9 mouse cellular contexts compared by ENCODE assay signal in genomic region chr10:117416636-117417469, GRCm38 (mm10). TPM values are rescaled to one million over a fixed set of nuclear protein-coding genes. Genes with fewer than 3 reads are reported as not detected.
A peak's percentile ranks its signal among the peaks of the same experiment; 100 is the strongest.
DNase-seq lines count a peak whose midpoint lies in the region; ATAC-seq lines count a peak whose summit lies in the region.
"Had no signal": no experiment of that assay in that cellular context is flagged by ENCODE, and none has a peak within 500 bp of the region (broad histone marks: within the 10 kb centered on the region; RNA-seq: fewer than 3 reads in every experiment).

No protein-coding gene starts in this region.

- peak overlapping the region; percentile 56 for H3K4me2 ChIP-seq in neural tube, embryonic 11.5 days (ENCODE audit: low read depth)
- H3K4me2 ChIP-seq in forebrain, embryonic 15.5 days (replicated peaks), result peak overlapping the region; percentile 50
- H3K4me2 ChIP-seq in liver, embryonic 13.5 days, result peak overlapping the region; percentile 79
- peak overlapping the region; percentile 62 for H3K4me2 ChIP-seq in stomach, embryonic 16.5 days (ENCODE audit: low read depth, low read length)

- no peak for ATAC-seq in neural tube, embryonic 11.5 days (ENCODE audit: insufficient read depth, low FRiP score, low TSS enrichment)
- no peak for ATAC-seq in forebrain, embryonic 15.5 days (replicated peaks)
- peak; percentile 24 for ATAC-seq in liver, embryonic 13.5 days (ENCODE audit: low read depth)
- no peak for ATAC-seq in stomach, embryonic 16.5 days (ENCODE audit: insufficient read depth, low FRiP score)

- H3K27me3 ChIP-seq in neural tube, embryonic 11.5 days (ENCODE audit: control insufficient read depth, insufficient read depth, low read length), result no peaks in the 10 kb centered on the region
- no peaks in the 10 kb centered on the region for H3K27me3 ChIP-seq in forebrain, embryonic 15.5 days
- 0 out of 2 replicates have a peak, but pooled peaks cover 3% of the 10 kb centered on the region for H3K27me3 ChIP-seq in liver, embryonic 13.5 days
- H3K27me3 ChIP-seq in stomach, embryonic 16.5 days (ENCODE audit: control insufficient read depth, insufficient read depth, low read length), result no peaks in the 10 kb centered on the region

- no peak overlapping the region for H3K27ac ChIP-seq in neural tube, embryonic 11.5 days (ENCODE audit: low read depth, low read length)
- peak overlapping the region; percentile 87 for H3K27ac ChIP-seq in forebrain, embryonic 15.5 days (replicated peaks)
- no peak overlapping the region for H3K27ac ChIP-seq in liver, embryonic 13.5 days
- no peak overlapping the region for H3K27ac ChIP-seq in stomach, embryonic 16.5 days (ENCODE audit: low read length)

- WGBS in neural tube, embryonic 11.5 days, result 85% methylated on average over 16 of the region's 16 CpGs
- WGBS in forebrain, embryonic 15.5 days, result 85% methylated on average over 16 of the region's 16 CpGs
- 63% methylated on average over 16 of the region's 16 CpGs for WGBS in liver, embryonic 13.5 days (ENCODE audit: insufficient replicate concordance)
- WGBS in stomach, embryonic 16.5 days, result 82% methylated on average over 16 of the region's 16 CpGs

- no peaks in the 10 kb centered on the region for H3K36me3 ChIP-seq in neural tube, embryonic 11.5 days (ENCODE audit: control insufficient read depth, insufficient read depth, low read length)
- H3K36me3 ChIP-seq in forebrain, embryonic 15.5 days, result no peaks in the 10 kb centered on the region
- no peaks in the 10 kb centered on the region for H3K36me3 ChIP-seq in liver, embryonic 13.5 days
- H3K36me3 ChIP-seq in stomach, embryonic 16.5 days (ENCODE audit: control insufficient read depth, insufficient read depth, low read length), result no peaks in the 10 kb centered on the region

- no peaks in the 10 kb centered on the region for H3K9me3 ChIP-seq in neural tube, embryonic 11.5 days (ENCODE audit: control insufficient read depth, low read length)
- H3K9me3 ChIP-seq in forebrain, embryonic 15.5 days, result no peaks in the 10 kb centered on the region
- H3K9me3 ChIP-seq in liver, embryonic 13.5 days (replicated peaks), result no peaks in the 10 kb centered on the region
- no peaks in the 10 kb centered on the region for H3K9me3 ChIP-seq in stomach, embryonic 16.5 days (replicated peaks; ENCODE audit: control insufficient read depth, low read length)

- no peak for DNase-seq in neural tube, embryonic 11.5 days (ENCODE audit: low spot score)
- DNase-seq in neural tube, embryonic 10.5 days (ENCODE audit: extremely low spot score, low spot score), result no peak
- no peak for DNase-seq in liver, embryonic 13.5 days
- DNase-seq in cerebellum, postnatal 25 days, result no peak
- no peak for DNase-seq in embryo, embryonic 10 days (ENCODE audit: low spot score)
- no peak for DNase-seq in spleen, adult 18-20 months
- DNase-seq: lung, adult 2 months had no signal

- H3K9ac ChIP-seq in neural tube, embryonic 11.5 days (ENCODE audit: low read length), result no peak overlapping the region
- H3K9ac ChIP-seq in forebrain, embryonic 15.5 days (replicated peaks), result no peak overlapping the region
- peak overlapping the region; percentile 47; the same call in 1 of the 2 replicates for H3K9ac ChIP-seq in liver, embryonic 13.5 days
- no peak overlapping the region for H3K9ac ChIP-seq in stomach, embryonic 16.5 days (ENCODE audit: low read length)

- H3K4me3 ChIP-seq in neural tube, embryonic 11.5 days (ENCODE audit: low read depth, low read length), result no peak overlapping the region
- peak overlapping the region; percentile 37 for H3K4me3 ChIP-seq in forebrain, embryonic 15.5 days
- peak overlapping the region; percentile 48 for H3K4me3 ChIP-seq in liver, embryonic 13.5 days (replicated peaks)
- H3K4me3 ChIP-seq in stomach, embryonic 16.5 days (replicated peaks; ENCODE audit: low read length), result 0 out of 2 replicates have a peak overlapping the region, but pooled peaks have one; percentile 34

- H3K4me1 ChIP-seq in neural tube, embryonic 11.5 days (ENCODE audit: control insufficient read depth, insufficient read depth, low read length), result 0 out of 2 replicates have a peak, but pooled peaks cover 3% of the 10 kb centered on the region
- peaks cover 18% of the 10 kb centered on the region for H3K4me1 ChIP-seq in forebrain, embryonic 15.5 days
- peaks cover 30% of the 10 kb centered on the region for H3K4me1 ChIP-seq in liver, embryonic 13.5 days (replicated peaks)
- H3K4me1 ChIP-seq in stomach, embryonic 16.5 days (ENCODE audit: control insufficient read depth, insufficient read depth, low read length), result 0 out of 2 replicates have a peak, but pooled peaks cover 2% of the 10 kb centered on the region

RNA-seq across cellular contexts. Expression of gene Cpsf6, which starts 37.0 kb away (rescaled TPM):
- polyA plus RNA-seq in neural tube, embryonic 11.5 days (2014; fragmentation: Nextera tagmentation; extraction: Ambion mirVana), result 228 and 238 TPM in 2 replicates
- polyA plus RNA-seq in forebrain, embryonic 15.5 days (2015; fragmentation: Nextera tagmentation; extraction: Ambion mirVana), result 201 and 205 TPM in 2 replicates
- polyA plus RNA-seq in liver, embryonic 13.5 days (2015; fragmentation: Nextera tagmentation; extraction: Ambion mirVana), result 69.2 and 87.2 TPM in 2 replicates
- polyA plus RNA-seq in stomach, embryonic 16.5 days (2015; fragmentation: Nextera tagmentation; extraction: Ambion mirVana), result 121 and 123 TPM in 2 replicates
